Mouse (Mus musculus) lung, postnatal 25 days (tissue): ENCODE data around the gene 9930022D16Rik.

Experiments
- DNase-seq: peaks from one replicate; pipeline ENCODE4 v3.0.0; 2022; ENCODE audit warnings: low spot score

9930022D16Rik gene

GRCm38 (mm10) chr11:109413617-109414016 is at the start of gene 9930022D16Rik:
TSS of gene 9930022D16Rik (plus strand) at chr11:109413917.
- no peak for DNase-seq

- DNase-seq, result no peak
Observed at GRCm38 (mm10) chr11:109364337-109364736, 49.4 kb upstream of the 9930022D16Rik start.

GRCm38 (mm10) chr11:109364881-109365280 is 48.8 kb upstream of the 9930022D16Rik start:
- DNase-seq, result no peak

- no peak for DNase-seq
Observed at GRCm38 (mm10) chr11:109365818-109366217, 47.9 kb upstream of the 9930022D16Rik start.

GRCm38 (mm10) chr11:109366802-109367579 is 46.7 kb upstream of the 9930022D16Rik start:
- no peak for DNase-seq

- DNase-seq, result peak; percentile 75
Observed at GRCm38 (mm10) chr11:109369026-109369637, 44.6 kb upstream of the 9930022D16Rik start.

GRCm38 (mm10) chr11:109375412-109375811 is 38.3 kb upstream of the 9930022D16Rik start:
- DNase-seq, result no peak

GRCm38 (mm10) chr11:109376484-109377143 is 37.1 kb upstream of the 9930022D16Rik start:
- no peak for DNase-seq

- DNase-seq, result no peak
Observed at GRCm38 (mm10) chr11:109377477-109377876, 36.2 kb upstream of the 9930022D16Rik start.

- DNase-seq, result peak; percentile 64
Observed at GRCm38 (mm10) chr11:109378051-109378450, 35.7 kb upstream of the 9930022D16Rik start.

GRCm38 (mm10) chr11:109380662-109381061 is 33.1 kb upstream of the 9930022D16Rik start:
- DNase-seq, result no peak

- DNase-seq, result no peak
Observed at GRCm38 (mm10) chr11:109385296-109385695, 28.4 kb upstream of the 9930022D16Rik start.

GRCm38 (mm10) chr11:109389046-109389445 is 24.7 kb upstream of the 9930022D16Rik start:
- peak; percentile 36 for DNase-seq

- DNase-seq, result no peak
Observed at GRCm38 (mm10) chr11:109391200-109391599, 22.5 kb upstream of the 9930022D16Rik start.

- no peak for DNase-seq
Observed at GRCm38 (mm10) chr11:109391760-109392159, 22.0 kb upstream of the 9930022D16Rik start.

GRCm38 (mm10) chr11:109392601-109393000 is 21.1 kb upstream of the 9930022D16Rik start:
- no peak for DNase-seq

- no peak for DNase-seq
Observed at GRCm38 (mm10) chr11:109394758-109395157, 19.0 kb upstream of the 9930022D16Rik start.

GRCm38 (mm10) chr11:109395291-109395690 is 18.4 kb upstream of the 9930022D16Rik start:
- DNase-seq, result no peak

GRCm38 (mm10) chr11:109406431-109406830 is 7.3 kb upstream of the 9930022D16Rik start:
- DNase-seq, result no peak

- DNase-seq, result no peak
Observed at GRCm38 (mm10) chr11:109410197-109410980, 3.3 kb upstream of the 9930022D16Rik start.

- no peak for DNase-seq
Observed at GRCm38 (mm10) chr11:109414802-109415201, 1.1 kb downstream of the 9930022D16Rik start.
